Mouse (Mus musculus) limb, embryonic 12.5 days (tissue): ENCODE data around the gene Gcnt2. TPM values are rescaled to one million over a fixed set of nuclear protein-coding genes. Genes with fewer than 3 reads are reported as not detected.

Experiments
- ATAC-seq: fragments of 200-750 bp; cut with Nextera tagmentation; 2 replicates; pipeline ENCODE4 v1.8.0; 2017; ENCODE audit warnings: low read depth, moderate TSS enrichment; ENCODE audit not compliant: insufficient number of reproducible peaks, insufficient read depth, low FRiP score, low TSS enrichment
- H3K27ac ChIP-seq: fragments of 300-500 bp; sonication (generic); 2 replicates; pipeline ENCODE4 v1.5.1; 2016; ENCODE audit warnings: mild to moderate bottlenecking, moderate library complexity
- H3K27me3 ChIP-seq: fragments of 300-500 bp; sonication (generic); 2 replicates; pipeline ENCODE4 v1.6.1; 2016; ENCODE audit warnings: mild to moderate bottlenecking, moderate library complexity
- H3K36me3 ChIP-seq: fragments of 300-500 bp; sonication (generic); 2 replicates; pipeline ENCODE4 v1.6.1; 2016; ENCODE audit warnings: mild to moderate bottlenecking, moderate library complexity
- H3K4me1 ChIP-seq: fragments of 300-500 bp; sonication (generic); replicated peaks from 2 replicates; pipeline ENCODE4 v1.6.1; 2016
- H3K4me2 ChIP-seq: fragments of 300-500 bp; sonication (generic); 2 replicates; pipeline ENCODE4 v1.6.1; 2016; ENCODE audit warnings: mild to moderate bottlenecking, moderate library complexity
- H3K4me3 ChIP-seq: fragments of 300-500 bp; sonication (generic); replicated peaks from 2 replicates; pipeline ENCODE4 v1.5.1; 2016; ENCODE audit warnings: mild to moderate bottlenecking
- H3K9ac ChIP-seq: fragments of 300-500 bp; sonication (generic); replicated peaks from 2 replicates; pipeline ENCODE4 v1.6.1; 2016; ENCODE audit warnings: mild to moderate bottlenecking, moderate library complexity
- H3K9me3 ChIP-seq: fragments of 300-500 bp; sonication (generic); 2 replicates; pipeline ENCODE4 v1.6.1; 2016; ENCODE audit warnings: mild to moderate bottlenecking, moderate library complexity
- WGBS: fragments of 180-500 bp; shearing (Covaris S2); methylation state at CpG from one replicate; pipeline ENCODE4 v1.1.7; 2016; 5-methylcytosine and 5-hydroxymethylcytosine counted together
- polyA plus RNA-seq: library from polyadenylated mRNA; unstranded; fragments of >200 nt; fragmentation: Nextera tagmentation; extraction: Ambion mirVana; gene quantifications from 2 replicates; pipeline ENCODE4 v1.2.1, GENCODE M21; 2016

Gene Gcnt2
- polyA plus RNA-seq, 1 experiment from 2014 or later = 2.1 TPM

DNA sequence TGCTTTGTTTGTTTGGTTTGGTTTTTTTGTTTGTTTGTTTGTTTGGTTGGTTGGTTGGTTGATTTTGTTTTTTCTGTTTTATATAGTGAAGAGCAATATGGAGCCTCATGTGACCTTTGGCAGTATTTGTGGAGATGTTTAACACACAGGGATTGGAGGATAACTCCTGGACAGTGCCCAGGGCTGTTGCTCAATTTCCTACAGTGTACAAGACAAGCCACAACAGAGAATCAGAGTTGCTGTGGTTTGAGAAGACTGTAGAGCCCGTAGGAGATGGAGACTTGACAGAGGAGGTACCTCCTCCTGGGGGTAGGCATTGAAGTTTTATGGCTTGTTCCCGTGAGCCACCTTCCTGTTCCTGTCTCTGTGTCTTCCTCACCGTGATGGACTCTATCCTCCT, 87.0 kb downstream of the Gcnt2 start:
- no peak for ATAC-seq
- Histone ChIP-seq H3K36me3 (no peaks in the 10 kb centered on the region), H3K27me3 (no peaks in the 10 kb centered on the region), H3K9ac (no peak overlapping the region), H3K4me1 (peaks cover 8% of the 10 kb centered on the region), H3K27ac (no peak overlapping the region), H3K4me3 (no peak overlapping the region), H3K9me3 (no peaks in the 10 kb centered on the region), H3K4me2 (no peak overlapping the region)
- WGBS = 63% methylated on average over 3 of the region's 3 CpGs

- Histone ChIP-seq H3K4me2 (no peak overlapping the region), H3K9ac (no peak overlapping the region), H3K4me1 (peaks cover 8% of the 10 kb centered on the region), H3K36me3 (no peaks in the 10 kb centered on the region), H3K4me3 (no peak overlapping the region), H3K27me3 (no peaks in the 10 kb centered on the region), H3K27ac (no peak overlapping the region), H3K9me3 (no peaks in the 10 kb centered on the region)
- ATAC-seq = no peak
- 87% methylated on average over 7 of the region's 7 CpGs for WGBS
Measured at GRCm38 (mm10) chr13:40947538-40948205, 88.1 kb downstream of the Gcnt2 start.

GRCm38 (mm10) chr13:40951386-40951976, 91.9 kb downstream of the Gcnt2 start:
- no peak overlapping the region for H3K4me3 ChIP-seq
- no peaks in the 10 kb centered on the region for H3K9me3 ChIP-seq
- no peaks in the 10 kb centered on the region for H3K4me1 ChIP-seq
- no peak for ATAC-seq
- no peak overlapping the region for H3K27ac ChIP-seq
- H3K36me3 ChIP-seq = no peaks in the 10 kb centered on the region
- no peak overlapping the region for H3K9ac ChIP-seq
- H3K4me2 ChIP-seq = no peak overlapping the region
- no peaks in the 10 kb centered on the region for H3K27me3 ChIP-seq
- WGBS = 81% methylated on average over 10 of the region's 10 CpGs

DNA sequence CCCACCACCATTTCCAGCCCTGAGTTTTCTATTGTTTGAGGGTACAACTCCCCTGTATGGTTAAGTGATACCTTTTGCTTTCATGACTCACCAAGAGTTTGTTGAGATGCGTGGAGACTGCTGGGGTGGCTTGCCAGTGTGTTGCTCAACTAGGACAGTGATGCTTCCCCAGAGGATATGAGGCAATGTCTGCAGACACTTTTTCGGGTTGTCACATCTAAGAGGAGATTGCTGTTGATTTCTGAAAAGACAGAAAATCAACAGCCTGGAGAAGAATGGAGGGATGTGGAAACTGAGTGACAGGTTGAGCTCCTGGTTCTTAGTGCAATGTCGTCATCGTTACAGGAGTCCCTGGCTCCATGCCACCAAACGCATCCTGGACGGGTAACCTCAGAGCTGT, 93.7 kb downstream of the Gcnt2 start:
- ATAC-seq = no peak

DNA sequence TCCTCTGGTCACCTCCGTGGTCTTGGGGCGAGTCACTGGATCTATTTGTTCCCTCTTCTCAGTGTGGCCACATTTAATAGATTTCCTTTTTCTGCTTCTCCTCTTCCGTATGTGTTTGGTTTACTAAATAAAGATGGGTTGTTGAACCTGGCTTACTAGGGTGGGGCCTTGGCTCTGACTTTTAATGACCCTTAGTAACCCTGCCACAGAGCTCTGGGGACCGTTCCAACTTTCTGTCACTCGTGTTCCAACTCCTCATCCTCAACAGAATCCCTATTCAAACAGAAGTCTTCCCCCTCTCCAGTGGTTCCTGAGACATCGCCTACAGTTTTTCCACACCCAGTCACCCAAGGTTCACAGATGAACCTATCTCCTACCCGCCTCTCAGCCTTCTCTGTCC, 96.2 kb downstream of the Gcnt2 start:
- Histone ChIP-seq H3K36me3 (no peaks in the 10 kb centered on the region), H3K9ac (no peak overlapping the region), H3K4me2 (no peak overlapping the region), H3K27me3 (no peaks in the 10 kb centered on the region), H3K4me1 (no peaks in the 10 kb centered on the region), H3K9me3 (no peaks in the 10 kb centered on the region), H3K4me3 (no peak overlapping the region), H3K27ac (no peak overlapping the region)
- 89% methylated on average over 7 of the region's 7 CpGs for WGBS
- ATAC-seq = no peak

More for the DNA sequence above, 93.7 kb downstream of the Gcnt2 start:
- Histone ChIP-seq H3K27ac (no peak overlapping the region), H3K4me3 (no peak overlapping the region), H3K4me1 (no peaks in the 10 kb centered on the region), H3K9ac (no peak overlapping the region), H3K4me2 (no peak overlapping the region), H3K36me3 (no peaks in the 10 kb centered on the region), H3K27me3 (no peaks in the 10 kb centered on the region), H3K9me3 (no peaks in the 10 kb centered on the region)
- WGBS = 86% methylated on average over 6 of the region's 6 CpGs

GRCm38 (mm10) chr13:40967609-40968008, 108.1 kb downstream of the Gcnt2 start:
- ATAC-seq = no peak
- H3K9ac ChIP-seq = no peak overlapping the region
- H3K36me3 ChIP-seq = no peaks in the 10 kb centered on the region
- no peaks in the 10 kb centered on the region for H3K27me3 ChIP-seq
- H3K27ac ChIP-seq = no peak overlapping the region
- no peaks in the 10 kb centered on the region for H3K9me3 ChIP-seq
- H3K4me1 ChIP-seq = no peaks in the 10 kb centered on the region
- no peak overlapping the region for H3K4me3 ChIP-seq
- WGBS = 91% methylated on average over 10 of the region's 10 CpGs
- no peak overlapping the region for H3K4me2 ChIP-seq

DNA sequence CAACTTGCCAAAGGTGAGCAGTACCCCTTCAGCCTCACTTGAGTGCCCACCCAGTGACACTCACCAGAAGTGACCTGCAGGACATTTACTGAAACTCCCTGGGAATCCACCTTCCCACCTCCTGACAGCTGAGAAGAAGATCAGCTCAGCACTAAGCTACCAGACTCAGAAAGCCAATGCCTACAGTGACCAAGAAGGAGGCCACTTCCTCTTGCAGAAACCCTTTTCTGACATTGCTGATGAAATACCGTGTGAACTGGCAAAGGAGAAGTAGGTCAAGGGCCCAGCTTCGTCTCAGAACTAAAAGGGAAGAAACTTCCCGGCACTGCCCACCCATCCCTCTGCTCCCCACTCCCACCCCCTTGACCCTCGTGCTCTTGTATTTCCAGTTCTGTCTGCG, 109.0 kb downstream of the Gcnt2 start:
- Histone ChIP-seq H3K4me2 (no peak overlapping the region), H3K36me3 (no peaks in the 10 kb centered on the region), H3K9me3 (no peaks in the 10 kb centered on the region), H3K27ac (no peak overlapping the region), H3K27me3 (no peaks in the 10 kb centered on the region), H3K4me1 (no peaks in the 10 kb centered on the region), H3K4me3 (no peak overlapping the region), H3K9ac (no peak overlapping the region)
- no peak for ATAC-seq
- WGBS = 86% methylated on average over 5 of the region's 5 CpGs

- WGBS = 90% methylated on average over 4 of the region's 4 CpGs
Measured at GRCm38 (mm10) chr13:40969761-40970390, 110.3 kb downstream of the Gcnt2 start.

GRCm38 (mm10) chr13:40971261-40971660, 111.7 kb downstream of the Gcnt2 start:
- no peaks in the 10 kb centered on the region for H3K9me3 ChIP-seq
- WGBS = 84% methylated on average over 5 of the region's 5 CpGs
- H3K36me3 ChIP-seq = no peaks in the 10 kb centered on the region
- H3K4me2 ChIP-seq = no peak overlapping the region
- H3K9ac ChIP-seq = no peak overlapping the region
- no peaks in the 10 kb centered on the region for H3K27me3 ChIP-seq
- H3K4me3 ChIP-seq = no peak overlapping the region
- ATAC-seq = no peak
- H3K27ac ChIP-seq = no peak overlapping the region
- no peaks in the 10 kb centered on the region for H3K4me1 ChIP-seq

More at GRCm38 (mm10) chr13:40969761-40970390, 110.3 kb downstream of the Gcnt2 start:
- Histone ChIP-seq H3K4me3 (no peak overlapping the region), H3K4me2 (no peak overlapping the region), H3K27ac (no peak overlapping the region), H3K9me3 (no peaks in the 10 kb centered on the region), H3K9ac (no peak overlapping the region), H3K27me3 (no peaks in the 10 kb centered on the region), H3K36me3 (no peaks in the 10 kb centered on the region), H3K4me1 (no peaks in the 10 kb centered on the region)
- ATAC-seq = no peak

DNA sequence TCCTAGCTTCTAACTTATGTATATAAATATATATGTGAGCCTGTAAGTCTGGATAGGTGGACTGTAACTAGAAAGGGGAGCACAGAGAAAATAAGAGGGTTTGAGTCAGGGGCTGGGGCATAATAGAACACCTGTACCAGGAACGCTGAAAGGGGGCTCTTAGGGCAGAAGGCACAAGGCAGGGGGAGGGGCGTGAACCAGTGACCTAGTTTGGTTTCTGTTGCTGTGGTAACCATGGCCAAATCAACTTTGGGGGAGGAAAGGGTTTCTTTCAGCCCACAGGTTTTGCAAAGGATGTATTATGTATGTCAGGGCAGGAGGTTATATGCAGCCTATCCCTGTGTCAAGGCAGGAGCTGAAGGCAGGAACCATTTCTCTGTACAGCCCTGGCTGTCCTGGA, 112.3 kb downstream of the Gcnt2 start:
- H3K9ac ChIP-seq = no peak overlapping the region
- no peaks in the 10 kb centered on the region for H3K27me3 ChIP-seq
- 85% methylated on average over 2 of the region's 2 CpGs for WGBS
- H3K9me3 ChIP-seq = no peaks in the 10 kb centered on the region
- no peaks in the 10 kb centered on the region for H3K4me1 ChIP-seq
- H3K36me3 ChIP-seq = no peaks in the 10 kb centered on the region
- H3K4me3 ChIP-seq = no peak overlapping the region
- ATAC-seq = no peak
- no peak overlapping the region for H3K27ac ChIP-seq
- no peak overlapping the region for H3K4me2 ChIP-seq

GRCm38 (mm10) chr13:40972976-40973375, 113.4 kb downstream of the Gcnt2 start:
- H3K4me2 ChIP-seq = no peak overlapping the region
- no peaks in the 10 kb centered on the region for H3K36me3 ChIP-seq
- H3K9ac ChIP-seq = no peak overlapping the region
- ATAC-seq = no peak
- no peak overlapping the region for H3K27ac ChIP-seq
- no peaks in the 10 kb centered on the region for H3K27me3 ChIP-seq
- 94% methylated on average over 5 of the region's 5 CpGs for WGBS
- H3K9me3 ChIP-seq = no peaks in the 10 kb centered on the region
- H3K4me1 ChIP-seq = no peaks in the 10 kb centered on the region
- no peak overlapping the region for H3K4me3 ChIP-seq
